Mouse (Mus musculus): ENCODE data around the gene Ripk4.

Gene Ripk4

GRCm38 (mm10) chr16:97763061-97763989 is at the start of gene Ripk4:
Gene Ripk4 (minus strand): TSS chr16:97763787.
- no peak for DNase-seq (ENCODE audit: low read depth in 2 of 2, low spot score in 2 of 2)

DNA sequence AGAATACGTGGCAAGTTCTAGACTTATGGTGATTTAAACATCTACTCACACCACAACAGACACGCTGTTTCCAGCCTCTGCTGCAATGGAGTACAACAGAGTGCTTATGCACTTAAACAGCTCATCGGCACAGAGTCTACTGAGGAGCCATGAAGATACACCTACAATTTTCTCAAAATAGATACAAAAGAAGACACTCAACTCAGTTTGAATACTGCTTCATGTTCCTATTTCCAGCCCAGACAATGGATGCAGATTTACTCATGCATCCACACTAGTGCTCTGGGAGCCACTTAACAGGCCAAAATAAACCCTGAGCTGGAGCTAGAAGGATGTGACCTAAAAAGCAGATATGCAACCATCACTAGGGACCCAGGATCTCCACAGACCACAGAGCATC is 45.3 kb upstream of the Ripk4 start:
- DNase-seq (ENCODE audit: low read depth in 2 of 2, low spot score in 2 of 2) = no peak

DNA sequence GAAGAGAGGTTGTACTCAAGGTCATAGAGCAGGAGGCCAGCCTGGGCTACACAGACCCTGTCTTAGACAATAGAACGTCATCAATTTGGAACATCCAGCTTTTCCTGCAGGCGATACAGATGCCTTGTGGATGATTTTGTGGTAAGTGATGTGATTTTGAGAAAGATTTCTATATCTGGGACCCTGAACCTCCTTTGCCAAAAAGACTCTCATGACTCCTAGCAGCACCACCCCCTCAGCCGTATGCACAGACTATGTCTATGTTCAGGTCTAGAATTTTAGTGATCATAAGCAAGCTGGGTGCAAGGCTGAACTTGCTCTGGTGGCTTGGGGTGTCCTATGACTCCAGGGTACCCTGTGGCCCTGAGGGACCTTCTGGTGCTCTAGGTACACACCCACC is 42.1 kb upstream of the Ripk4 start:
- DNase-seq (ENCODE audit: low read depth in 2 of 2, low spot score in 2 of 2) = no peak

DNA sequence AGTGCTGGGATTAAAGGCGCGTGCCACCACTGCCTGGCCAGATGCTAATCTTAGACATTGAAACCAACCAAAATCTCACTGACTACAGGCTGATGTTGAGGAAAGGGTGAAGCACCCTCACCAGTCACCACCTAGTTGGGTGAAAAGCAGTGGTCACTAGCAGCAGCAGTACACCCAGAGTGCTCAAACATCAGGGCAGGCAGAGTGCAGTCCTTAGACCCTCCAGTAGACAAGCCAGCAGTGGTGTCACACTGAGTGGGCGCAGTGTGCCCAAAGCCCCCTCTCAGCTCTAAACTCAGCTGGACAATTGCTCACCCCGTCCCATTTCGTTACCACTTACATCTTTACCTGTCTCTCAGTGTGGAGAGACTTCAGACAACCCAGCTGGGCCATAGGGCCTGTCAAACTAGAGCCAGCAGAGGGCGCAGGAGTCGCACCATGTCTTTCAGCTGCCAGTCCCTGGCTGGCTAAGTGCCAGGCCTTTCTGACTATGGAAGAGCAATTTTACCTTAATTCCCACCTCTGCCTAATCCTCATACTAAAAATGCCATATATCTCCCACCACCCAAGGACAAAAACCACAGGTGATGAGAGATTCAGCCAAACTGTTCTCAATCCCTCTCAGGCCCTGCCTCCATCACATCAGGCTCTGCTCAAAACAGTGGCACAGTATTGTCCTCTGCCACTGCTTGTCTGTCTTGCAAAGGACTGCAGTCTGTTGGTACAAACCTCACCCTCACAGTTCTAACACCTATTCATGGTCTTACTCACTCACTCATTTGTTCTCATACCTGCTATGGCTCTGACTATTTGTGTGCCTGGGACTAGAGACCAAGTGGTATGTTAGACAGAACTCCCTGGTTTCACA is 41.3 kb upstream of the Ripk4 start:
- DNase-seq (ENCODE audit: low read depth in 2 of 2, low spot score in 2 of 2) = peak; percentile 9 to 29

DNA sequence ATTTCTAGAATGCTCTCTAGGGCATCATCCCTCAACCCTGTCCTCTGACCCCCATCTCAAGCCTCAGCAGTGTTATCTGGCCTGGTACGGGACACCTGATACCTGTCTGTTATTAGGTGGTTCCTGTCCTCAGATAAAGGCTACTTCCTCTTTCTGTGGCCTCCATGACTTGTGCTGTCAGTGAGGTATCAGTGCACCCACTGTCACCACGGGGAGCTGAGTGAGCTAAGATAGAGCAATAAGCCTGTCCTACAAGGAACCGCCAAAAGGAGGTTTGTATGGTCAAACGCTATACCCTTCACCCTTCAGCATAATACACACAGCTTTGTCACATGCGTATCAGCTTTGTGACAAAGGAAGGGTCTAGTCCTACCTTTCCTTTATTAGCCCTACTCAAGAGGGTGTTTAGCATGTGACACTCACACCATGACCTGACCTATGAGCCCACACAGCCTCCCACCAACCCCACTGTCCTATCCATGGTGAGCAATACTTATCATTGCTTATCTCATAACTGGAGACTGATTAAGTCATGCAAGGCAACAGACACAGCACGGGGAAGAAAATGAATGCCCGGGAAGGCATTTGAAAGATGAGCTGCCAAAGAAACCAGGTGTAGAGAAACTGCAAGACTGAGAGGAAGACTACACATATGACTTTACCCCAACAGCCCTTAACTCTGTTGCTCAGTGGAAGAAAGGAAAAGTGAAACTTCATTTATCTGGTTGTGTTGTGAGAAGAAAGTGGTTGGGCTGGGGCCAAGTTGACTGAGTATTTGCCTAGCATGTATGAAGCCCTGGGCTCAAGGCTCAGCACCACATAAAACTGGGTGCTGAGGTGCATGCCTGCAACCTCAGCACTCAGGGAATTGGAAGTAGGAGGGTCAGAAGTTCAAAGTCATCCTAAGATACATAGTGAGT is 34.6 kb upstream of the Ripk4 start:
- DNase-seq (ENCODE audit: low read depth in 2 of 2, low spot score in 2 of 2) = no peak

GRCm38 (mm10) chr16:97797212-97797611 is 33.6 kb upstream of the Ripk4 start:
- DNase-seq (ENCODE audit: low read depth in 2 of 2, low spot score in 2 of 2) = no peak

- DNase-seq (ENCODE audit: low read depth in 2 of 2, low spot score in 2 of 2) = no peak
Observed at GRCm38 (mm10) chr16:97794256-97794655, 30.7 kb upstream of the Ripk4 start.

DNA sequence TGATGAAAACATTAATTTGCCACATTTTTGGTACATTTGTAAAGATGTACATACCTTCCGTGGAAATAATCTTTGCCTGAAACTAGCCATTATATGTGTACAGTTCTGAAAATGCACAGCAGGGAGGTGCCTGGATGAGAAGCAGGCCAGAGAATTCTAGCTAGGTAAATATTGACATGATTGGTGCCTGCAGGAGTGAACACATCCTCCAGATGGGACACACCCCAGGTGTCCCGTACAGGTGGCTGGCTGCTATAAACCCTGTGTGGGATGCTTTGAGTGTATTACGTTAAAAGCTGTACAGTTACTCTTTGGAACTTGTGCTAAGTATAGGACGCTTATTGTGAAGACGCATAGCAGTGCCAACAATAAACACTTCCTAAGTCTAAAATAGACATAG is 19.5 kb upstream of the Ripk4 start:
- no peak for DNase-seq (ENCODE audit: low read depth in 2 of 2, low spot score in 2 of 2)

GRCm38 (mm10) chr16:97778353-97779025 is 14.9 kb upstream of the Ripk4 start:
- peak; percentile 20 to 37 for DNase-seq (ENCODE audit: low read depth in 2 of 2, low spot score in 2 of 2)

DNA sequence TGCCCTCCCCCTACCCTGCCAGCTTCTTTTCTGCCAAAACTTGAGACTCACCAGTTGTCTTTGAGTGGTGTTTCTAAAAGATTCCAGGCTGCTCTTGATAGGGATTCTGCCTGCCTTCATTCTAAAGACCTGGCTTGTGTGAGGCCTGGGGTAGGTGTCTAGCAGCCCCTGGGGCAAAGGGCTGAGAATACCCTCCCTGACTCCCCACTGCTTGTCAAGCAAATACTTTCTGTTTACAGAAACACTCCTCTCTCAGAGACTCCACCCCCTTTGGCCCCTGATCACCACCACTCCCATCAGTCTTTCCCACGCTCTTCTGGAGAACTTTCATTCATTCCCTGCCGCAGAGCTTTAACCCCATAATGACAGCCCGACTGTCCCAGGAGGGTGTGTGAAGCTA is 2.9 kb upstream of the Ripk4 start:
- DNase-seq (ENCODE audit: low read depth in 2 of 2, low spot score in 2 of 2) = no peak

DNA sequence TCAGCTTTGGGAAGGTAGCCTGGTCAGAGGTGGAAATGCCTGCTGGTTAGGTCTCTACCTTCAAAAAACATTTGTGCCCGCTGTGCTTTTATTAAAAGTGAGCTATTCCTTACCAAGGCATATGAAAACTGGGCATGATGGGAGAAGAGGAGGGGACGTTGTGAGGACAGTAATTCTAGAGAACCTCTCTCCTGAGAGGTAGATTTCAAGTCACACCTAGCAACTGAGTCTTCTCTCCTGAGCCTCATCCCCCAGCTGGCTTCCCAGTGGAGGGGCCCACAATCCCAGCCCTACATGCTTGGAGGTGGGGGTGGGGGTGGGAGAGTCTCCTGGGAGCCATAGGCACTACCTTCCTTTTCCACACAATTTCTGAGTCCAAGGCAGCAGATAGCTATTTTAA is 1.0 kb upstream of the Ripk4 start:
- no peak for DNase-seq (ENCODE audit: low read depth in 2 of 2, low spot score in 2 of 2)

- DNase-seq (ENCODE audit: low read depth in 2 of 2, low spot score in 2 of 2) = no peak
Observed at GRCm38 (mm10) chr16:97763990-97764340, 378 bp upstream of the Ripk4 start.

- no peak for DNase-seq (ENCODE audit: low read depth in 2 of 2, low spot score in 2 of 2)
Observed at GRCm38 (mm10) chr16:97761782-97762181, 1.8 kb downstream of the Ripk4 start.

- no peak for DNase-seq (ENCODE audit: low read depth in 2 of 2, low spot score in 2 of 2)
Observed at GRCm38 (mm10) chr16:97759681-97760080, 3.9 kb downstream of the Ripk4 start.

GRCm38 (mm10) chr16:97758288-97758687 is 5.3 kb downstream of the Ripk4 start:
- no peak for DNase-seq (ENCODE audit: low read depth in 2 of 2, low spot score in 2 of 2)

DNA sequence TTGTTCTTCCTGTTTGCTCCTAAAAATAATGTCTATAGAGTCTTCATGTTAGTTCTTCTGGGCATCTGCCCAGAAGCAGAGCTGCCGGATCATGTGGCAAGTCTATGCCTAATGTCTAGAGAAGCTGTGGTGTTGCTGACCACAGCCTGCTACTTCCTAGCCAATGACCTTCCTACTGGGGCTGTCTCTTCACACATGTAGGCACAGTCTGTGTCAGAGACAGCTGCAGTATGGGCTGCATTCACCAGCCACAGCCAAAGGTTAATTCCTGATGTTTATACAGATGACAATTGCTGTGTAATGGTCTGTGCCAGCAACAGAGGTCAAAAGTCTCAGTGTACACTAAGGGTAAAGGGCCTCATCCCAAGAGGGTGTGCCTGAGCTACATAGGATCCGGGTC is 7.1 kb downstream of the Ripk4 start:
- no peak for DNase-seq (ENCODE audit: low read depth in 2 of 2, low spot score in 2 of 2)

- DNase-seq (ENCODE audit: low read depth in 2 of 2, low spot score in 2 of 2) = no peak
Observed at GRCm38 (mm10) chr16:97752316-97752941, 11.2 kb downstream of the Ripk4 start.

DNA sequence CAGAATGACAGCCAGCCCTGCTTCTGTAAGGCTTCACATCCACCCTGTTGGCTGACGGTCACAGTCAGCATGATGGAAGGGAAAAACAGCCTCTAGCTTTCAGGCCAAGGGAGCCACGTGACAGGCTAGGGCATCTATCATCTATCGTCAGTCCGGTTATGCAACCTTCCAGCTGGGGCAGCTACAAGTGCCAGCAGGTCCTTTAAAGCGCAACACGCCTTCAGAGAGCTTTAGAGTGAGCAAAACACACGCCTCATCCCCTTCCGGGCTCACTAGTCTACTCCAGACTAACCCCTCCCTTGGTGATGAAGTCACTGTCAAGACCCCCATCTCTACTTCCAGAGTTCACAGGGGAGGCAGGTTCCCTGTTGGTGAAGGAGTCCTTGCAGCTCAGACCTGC is 11.7 kb downstream of the Ripk4 start:
- DNase-seq (ENCODE audit: low read depth in 2 of 2, low spot score in 2 of 2) = no peak

DNA sequence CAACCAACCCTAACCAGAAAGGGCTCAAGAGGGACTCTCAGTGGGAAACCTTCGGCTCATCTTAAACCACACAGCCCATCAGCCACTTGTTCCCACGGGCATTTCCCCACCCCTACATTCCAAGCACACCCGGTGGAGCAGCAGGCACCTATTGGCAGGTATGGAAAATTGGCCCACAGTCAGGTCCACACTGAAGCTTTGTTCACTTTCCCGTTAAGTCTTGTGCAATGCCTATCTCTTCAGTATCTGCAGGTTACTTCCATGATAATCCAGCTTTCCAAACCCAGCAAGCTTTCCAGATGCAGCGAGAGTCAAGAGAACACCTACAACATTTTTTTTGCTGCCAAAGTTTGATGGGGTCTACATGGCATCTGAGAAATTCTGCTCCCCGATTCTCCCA is 15.2 kb downstream of the Ripk4 start:
- no peak for DNase-seq (ENCODE audit: low read depth in 2 of 2, low spot score in 2 of 2)

GRCm38 (mm10) chr16:97738030-97738429 is 25.6 kb downstream of the Ripk4 start:
- no peak for DNase-seq (ENCODE audit: low read depth in 2 of 2, low spot score in 2 of 2)
